Mouse (Mus musculus) midbrain, postnatal 0 days (tissue): ENCODE results near the gene Pnliprp2. TPM values are rescaled to one million over a fixed set of nuclear protein-coding genes. Genes with fewer than 3 reads are reported as not detected.
A peak's percentile ranks its signal among the peaks of the same experiment; 100 is the strongest.

Experiments
- ATAC-seq: fragments of 200-750 bp; cut with Nextera tagmentation; 2 replicates; pipeline ENCODE4 v1.8.0; 2017; ENCODE audit warnings: moderate number of reproducible peaks, mild to moderate bottlenecking, moderate TSS enrichment, moderate library complexity; ENCODE audit not compliant: low FRiP score
- DNase-seq: peaks from one replicate; pipeline ENCODE4 v3.0.0-alpha.2; 2015; ENCODE audit warnings: low spot score
- H3K27ac ChIP-seq: fragments of 300-500 bp; sonication (generic); 2 replicates; pipeline ENCODE4 v1.5.1; 2014; ENCODE audit warnings: low read depth, mild to moderate bottlenecking, low read length, mixed read lengths
- H3K27me3 ChIP-seq: fragments of 300-500 bp; sonication (generic); 2 replicates; pipeline ENCODE4 v1.6.1; 2014; ENCODE audit warnings: low read length, control low read depth, mixed read lengths; ENCODE audit not compliant: insufficient read depth
- H3K36me3 ChIP-seq: fragments of 300-500 bp; sonication (generic); 2 replicates; pipeline ENCODE4 v1.6.1; 2014; ENCODE audit warnings: low read length, control low read depth, mixed read lengths; ENCODE audit not compliant: insufficient read depth
- H3K4me1 ChIP-seq: fragments of 300-500 bp; sonication (generic); 2 replicates; pipeline ENCODE4 v1.6.1; 2014; ENCODE audit warnings: mild to moderate bottlenecking, control low read depth, antibody characterized with exemption, low read length, mixed read lengths; ENCODE audit not compliant: insufficient read depth
- H3K4me2 ChIP-seq: fragments of 300-500 bp; sonication (generic); 2 replicates; pipeline ENCODE4 v1.6.1; 2014; ENCODE audit warnings: low read depth, mild to moderate bottlenecking, low read length, mixed read lengths; ENCODE audit not compliant: poor library complexity, severe bottlenecking
- H3K4me3 ChIP-seq: fragments of 300-500 bp; sonication (generic); 2 replicates; pipeline ENCODE4 v1.5.1; 2014; ENCODE audit warnings: low read depth, mild to moderate bottlenecking, low read length, moderate library complexity
- H3K9ac ChIP-seq: fragments of 300-500 bp; sonication (generic); replicated peaks from 2 replicates; pipeline ENCODE4 v1.6.1; 2014; ENCODE audit warnings: mild to moderate bottlenecking, low read length, moderate library complexity, mixed read lengths; ENCODE audit not compliant: poor library complexity, severe bottlenecking
- H3K9me3 ChIP-seq: fragments of 300-500 bp; sonication (generic); 2 replicates; pipeline ENCODE4 v1.6.1; 2016; ENCODE audit warnings: low read length, control low read depth
- CTCF ChIP-seq: IDR thresholded peaks from 2 replicates; pipeline ENCODE4 v1.5.1; 2016; ENCODE audit warnings: antibody characterized with exemption, mild to moderate bottlenecking
- WGBS: fragments of 180-500 bp; shearing (Covaris S2); extraction: QIAGEN DNeasy Blood & Tissue Kit; methylation state at CpG from one replicate; pipeline ENCODE4 v1.1.7; 2014; 5-methylcytosine and 5-hydroxymethylcytosine counted together
- polyA plus RNA-seq: library from polyadenylated mRNA; unstranded; fragments of >200 nt; fragmentation: Nextera tagmentation; extraction: Ambion mirVana; gene quantifications from 2 replicates; pipeline ENCODE4 v1.2.1, GENCODE M21; 2015
- total RNA-seq: library from RNA; depleted of rRNA; stranded (reverse); fragments of >200 nt; gene quantifications from 2 replicates; pipeline ENCODE4 v1.2.3, GENCODE M21; 2014; rRNA removed

The Pnliprp2 gene
- total and polyA plus RNA-seq, 2 experiments from 2014 or later: 0.27 TPM; not detected in 1

DNA sequence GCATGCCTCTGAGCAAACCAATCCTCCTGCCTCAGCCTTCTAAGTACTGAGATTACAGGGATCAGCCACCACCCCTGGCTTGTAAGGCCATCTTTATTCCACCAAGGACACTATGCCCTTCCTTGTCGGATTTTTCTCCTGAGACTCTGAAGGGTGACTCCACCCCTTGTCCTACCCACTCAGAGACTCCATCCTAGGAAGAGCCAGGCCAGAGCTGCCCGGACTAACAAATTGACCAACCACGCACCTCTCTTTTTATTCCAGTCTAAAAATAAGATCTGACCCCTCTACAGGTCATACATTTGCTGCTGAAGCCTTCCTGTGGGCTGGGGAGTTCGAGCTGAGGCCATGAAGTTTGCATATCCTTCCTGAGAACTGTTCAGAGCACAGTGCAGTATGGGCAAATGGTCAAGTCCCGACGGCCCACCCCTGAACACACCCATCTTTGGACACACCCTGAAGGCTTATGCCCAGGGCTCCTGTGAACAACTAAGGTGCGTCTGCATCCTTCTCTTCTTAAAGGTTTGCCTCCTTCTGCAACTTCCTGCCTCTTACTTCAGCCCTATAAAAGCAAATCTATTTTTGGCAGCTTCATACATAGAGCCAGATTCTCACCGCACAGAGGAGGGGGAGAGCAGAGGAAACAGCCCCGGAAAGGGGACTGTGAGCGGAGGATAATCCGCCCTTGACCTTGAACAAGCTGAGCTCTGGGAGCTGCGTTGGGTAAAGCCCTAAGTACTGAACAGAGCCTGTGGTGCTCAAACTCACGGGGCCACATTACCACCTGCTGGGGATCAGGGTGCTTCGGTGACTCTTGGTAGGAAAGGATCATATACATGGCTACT, 59.3 kb downstream of the Pnliprp2 start:
- H3K36me3 ChIP-seq: peaks cover 20% of the 10 kb centered on the region
- H3K4me2 ChIP-seq: no peak overlapping the region
- no peaks in the 10 kb centered on the region for H3K4me1 ChIP-seq
- H3K9ac ChIP-seq: no peak overlapping the region
- WGBS: 77% methylated on average over 14 of the region's 14 CpGs
- ATAC-seq: no peak
- H3K27me3 ChIP-seq: no peaks in the 10 kb centered on the region
- TF ChIP-seq CTCF: no peak
- no peak overlapping the region for H3K4me3 ChIP-seq
- no peaks in the 10 kb centered on the region for H3K9me3 ChIP-seq
- no peak overlapping the region for H3K27ac ChIP-seq
- DNase-seq: no peak

DNA sequence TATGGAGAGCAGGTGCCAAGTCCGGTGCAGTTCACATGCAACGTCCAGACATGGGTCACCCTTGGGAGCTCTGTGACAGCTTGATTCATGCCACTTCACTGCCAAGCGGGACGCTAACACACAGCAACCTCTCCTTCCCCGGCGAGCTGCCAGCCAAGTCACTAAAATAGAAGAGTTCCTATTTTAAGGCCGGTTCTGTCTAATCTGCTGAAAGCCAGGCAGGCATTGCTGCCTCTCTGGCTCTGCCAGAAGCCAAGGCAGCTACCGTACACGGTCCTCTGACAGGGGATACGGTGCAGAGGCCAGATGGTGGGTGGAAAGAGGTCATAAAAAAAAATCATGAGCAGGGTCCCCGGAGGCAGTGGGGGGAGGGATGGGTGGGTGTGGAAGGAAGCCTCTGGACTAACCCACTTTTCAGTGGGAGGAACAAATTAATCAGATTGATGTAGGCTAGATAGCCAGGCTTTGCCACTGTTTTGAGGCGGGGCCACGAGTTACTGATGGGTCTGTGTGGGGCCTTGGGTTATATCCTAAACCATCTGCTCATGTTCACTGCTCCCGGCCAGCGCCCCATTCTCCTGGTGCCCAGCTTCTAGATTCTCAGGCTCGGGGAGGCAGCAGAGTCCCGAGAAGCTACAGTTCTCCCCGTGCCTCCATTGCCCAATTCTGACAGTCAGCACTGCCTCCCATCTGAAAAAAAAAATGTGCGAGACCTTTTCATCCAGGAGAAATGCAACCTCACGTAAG, 63.1 kb downstream of the Pnliprp2 start:
- 70% methylated on average over 20 of the region's 20 CpGs for WGBS
- TF ChIP-seq CTCF: no peak
- Histone ChIP-seq H3K9ac (no peak overlapping the region), H3K27me3 (no peaks in the 10 kb centered on the region), H3K36me3 (peaks cover 42% of the 10 kb centered on the region), H3K4me2 (no peak overlapping the region), H3K9me3 (no peaks in the 10 kb centered on the region), H3K4me1 (no peaks in the 10 kb centered on the region), H3K4me3 (no peak overlapping the region), H3K27ac (no peak overlapping the region)
- no peak for ATAC-seq
- DNase-seq: peak; percentile 67

DNA sequence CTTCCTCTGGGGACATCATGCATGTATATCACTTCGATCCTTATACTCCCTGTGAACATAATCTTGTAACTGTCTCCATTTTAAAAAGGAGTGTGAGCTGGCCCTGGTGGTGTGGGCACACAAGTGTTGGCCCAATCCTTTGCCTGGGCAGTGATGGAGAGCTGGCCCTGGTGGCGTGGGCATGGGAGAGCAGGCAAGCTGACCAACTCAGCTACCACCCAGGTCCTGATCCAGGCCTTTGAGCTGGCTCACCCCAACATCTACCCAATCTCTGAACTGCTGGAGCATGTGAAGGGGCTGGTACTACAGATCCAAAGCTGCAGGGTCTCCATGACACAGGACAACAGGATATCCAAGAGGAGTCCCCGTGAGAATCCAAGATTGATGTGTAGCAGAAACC, 63.8 kb downstream of the Pnliprp2 start:
- Histone ChIP-seq H3K9me3 (no peaks in the 10 kb centered on the region), H3K4me1 (no peaks in the 10 kb centered on the region), H3K4me2 (no peak overlapping the region), H3K36me3 (peaks cover 42% of the 10 kb centered on the region), H3K27ac (no peak overlapping the region), H3K9ac (no peak overlapping the region), H3K4me3 (no peak overlapping the region), H3K27me3 (no peaks in the 10 kb centered on the region)
- ATAC-seq (no peak), DNase-seq (no peak)
- no peak for TF ChIP-seq CTCF
- 86% methylated on average over 3 of the region's 3 CpGs for WGBS

DNA sequence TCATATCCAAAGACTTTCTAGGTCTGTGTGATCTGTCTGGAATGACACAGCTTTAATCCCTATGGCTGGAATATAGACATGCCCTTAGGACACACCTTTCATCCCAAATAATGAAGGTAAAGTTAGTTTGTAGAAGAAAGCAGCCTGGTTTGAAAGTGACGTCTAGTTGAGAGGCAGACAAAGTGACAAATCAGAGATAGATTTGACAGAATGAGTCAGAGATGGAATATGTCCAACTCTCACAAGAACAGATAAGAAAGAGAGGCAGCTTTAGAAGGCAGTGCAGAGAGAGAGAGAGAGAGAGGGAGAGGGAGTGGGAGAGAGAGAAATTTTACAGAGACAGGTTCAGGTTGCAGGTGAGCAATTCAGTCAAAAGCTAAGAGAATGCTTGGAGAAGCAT, 64.8 kb downstream of the Pnliprp2 start:
- Histone ChIP-seq H3K36me3 (peaks cover 36% of the 10 kb centered on the region), H3K27me3 (no peaks in the 10 kb centered on the region), H3K4me1 (0 out of 2 replicates have a peak, but pooled peaks cover 1% of the 10 kb centered on the region), H3K4me3 (no peak overlapping the region), H3K4me2 (no peak overlapping the region), H3K9me3 (no peaks in the 10 kb centered on the region), H3K27ac (no peak overlapping the region), H3K9ac (no peak overlapping the region)
- WGBS: 79% methylated on average over 1 of the region's 1 CpGs
- no peak for TF ChIP-seq CTCF
- ATAC-seq (no peak), DNase-seq (no peak)

Other genes starting within 250 kb of the Pnliprp2 start
- gene Ccdc172, start 247.7 kb upstream of the Pnliprp2 start, total RNA-seq: not detected in 2 replicates
- gene Ccdc172, start 247.7 kb upstream of the Pnliprp2 start, polyA plus RNA-seq: not detected in 2 replicates
- not detected in 2 replicates for gene Pnlip, start 107.2 kb upstream of the Pnliprp2 start, total RNA-seq
- gene Pnlip, start 107.2 kb upstream of the Pnliprp2 start, polyA plus RNA-seq: 0.17 and 0.48 TPM in 2 replicates
- gene Pnliprp1, start 30.8 kb upstream of the Pnliprp2 start, total RNA-seq: not detected in 2 replicates
- 0.38 TPM in 1 of 2 replicates, not detected in the other for gene Pnliprp1, start 30.8 kb upstream of the Pnliprp2 start, polyA plus RNA-seq
- gene 1700019N19Rik, start 34.7 kb downstream of the Pnliprp2 start, total RNA-seq: not detected in 2 replicates
- gene 1700019N19Rik, start 34.7 kb downstream of the Pnliprp2 start, polyA plus RNA-seq: not detected in 2 replicates
- gene Eno4, start 183.7 kb downstream of the Pnliprp2 start, total RNA-seq: 0.42 and 0.71 TPM in 2 replicates
- gene Eno4, start 183.7 kb downstream of the Pnliprp2 start, polyA plus RNA-seq: 1.3 and 1.5 TPM in 2 replicates
- gene Hspa12a, start 183.9 kb downstream of the Pnliprp2 start, total RNA-seq: 73.7 and 80.0 TPM in 2 replicates
- 53.8 and 54.0 TPM in 2 replicates for gene Hspa12a, start 183.9 kb downstream of the Pnliprp2 start, polyA plus RNA-seq